Mouse (Mus musculus) hindbrain, embryonic 13.5 days (tissue): ENCODE results near the gene Gulp1. TPM values are rescaled to one million over a fixed set of nuclear protein-coding genes. Genes with fewer than 3 reads are reported as not detected.

ENCODE experiments used
- ATAC-seq: fragments of 200-750 bp; cut with Nextera tagmentation; 2 replicates; pipeline ENCODE4 v1.8.0; 2017; ENCODE audit warnings: moderate TSS enrichment; ENCODE audit not compliant: low FRiP score
- H3K27ac ChIP-seq: fragments of 300-500 bp; sonication (generic); 2 replicates; pipeline ENCODE4 v1.5.1; 2015; ENCODE audit warnings: inconsistent platforms, mild to moderate bottlenecking, moderate library complexity
- H3K27me3 ChIP-seq: fragments of 300-500 bp; sonication (generic); 2 replicates; pipeline ENCODE4 v1.6.1; 2015; ENCODE audit warnings: mild to moderate bottlenecking, inconsistent platforms
- H3K36me3 ChIP-seq: fragments of 300-500 bp; sonication (generic); 2 replicates; pipeline ENCODE4 v1.6.1; 2015; ENCODE audit warnings: mild to moderate bottlenecking, inconsistent platforms
- H3K4me1 ChIP-seq: fragments of 300-500 bp; sonication (generic); replicated peaks from 2 replicates; pipeline ENCODE4 v1.6.1; 2015; ENCODE audit warnings: inconsistent platforms
- H3K4me2 ChIP-seq: fragments of 300-500 bp; sonication (generic); 2 replicates; pipeline ENCODE4 v1.6.1; 2015; ENCODE audit warnings: inconsistent platforms, mild to moderate bottlenecking, moderate library complexity
- H3K4me3 ChIP-seq: fragments of 300-500 bp; sonication (generic); 2 replicates; pipeline ENCODE4 v1.5.1; 2015; ENCODE audit warnings: mild to moderate bottlenecking, inconsistent platforms
- H3K9ac ChIP-seq: fragments of 300-500 bp; sonication (generic); 2 replicates; pipeline ENCODE4 v1.6.1; 2015; ENCODE audit warnings: mild to moderate bottlenecking, inconsistent platforms
- H3K9me3 ChIP-seq: fragments of 300-500 bp; sonication (generic); 2 replicates; pipeline ENCODE4 v1.6.1; 2016; ENCODE audit warnings: inconsistent platforms
- WGBS: fragments of 180-500 bp; shearing (Covaris S2); methylation state at CpG from one replicate; pipeline ENCODE4 v1.1.7; 2015; 5-methylcytosine and 5-hydroxymethylcytosine counted together
- polyA plus RNA-seq: library from polyadenylated mRNA; unstranded; fragments of >200 nt; fragmentation: Nextera tagmentation; extraction: Ambion mirVana; gene quantifications from 2 replicates; pipeline ENCODE4 v1.2.1, GENCODE M21; 2015

Gulp1 gene
- polyA plus RNA-seq, 1 experiment from 2014 or later: 9.1 TPM

DNA sequence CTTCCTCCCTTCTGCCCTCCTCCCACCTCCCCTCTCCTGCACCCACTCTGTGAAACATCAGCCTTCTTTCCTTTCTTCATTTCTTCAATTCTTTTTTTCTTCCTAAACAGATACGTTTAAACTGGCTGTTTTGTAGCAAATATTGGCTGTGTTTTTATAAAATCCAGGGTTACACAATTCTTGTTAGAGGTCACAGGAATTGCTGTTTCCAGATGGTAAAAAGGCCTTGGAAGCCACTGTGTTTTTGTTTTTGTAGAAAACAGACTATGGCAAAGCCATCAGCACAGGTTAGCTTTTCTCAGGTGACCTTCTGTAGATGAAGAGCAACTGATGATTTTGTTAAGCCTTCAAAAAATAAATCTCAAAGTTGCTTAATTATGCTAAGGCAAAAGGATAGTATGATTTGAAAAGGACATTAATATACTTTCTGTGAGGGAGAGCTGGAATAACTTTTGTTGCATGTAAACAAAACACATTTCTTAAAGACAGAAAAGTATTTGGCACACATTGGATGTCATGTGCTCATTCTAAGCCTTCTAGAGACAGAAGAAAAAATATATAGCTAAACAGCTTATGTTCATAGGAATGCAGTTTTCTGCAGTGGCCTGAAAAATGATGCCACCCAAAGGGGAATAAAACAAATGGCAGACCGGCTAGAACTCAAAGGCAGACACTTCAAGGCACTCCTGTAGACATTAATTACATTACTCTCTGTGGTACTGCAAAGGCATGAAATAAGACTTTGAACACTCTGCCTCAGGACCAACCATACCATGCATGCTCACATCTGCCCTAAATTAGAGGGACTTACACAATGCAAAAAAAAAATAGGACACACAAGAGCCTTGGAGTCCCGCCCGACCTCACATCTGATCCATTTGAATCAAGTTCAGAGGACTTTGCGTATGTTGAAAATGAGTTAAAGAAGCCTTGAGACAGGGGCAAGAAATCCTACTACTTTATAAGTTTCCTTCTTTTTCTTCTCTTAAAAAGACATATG, 199.7 kb downstream of the Gulp1 start:
- H3K9ac ChIP-seq: no peak overlapping the region
- H3K27me3 ChIP-seq: no peaks in the 10 kb centered on the region
- H3K9me3 ChIP-seq: no peaks in the 10 kb centered on the region
- no peak overlapping the region for H3K4me2 ChIP-seq
- no peak overlapping the region for H3K27ac ChIP-seq
- no peak overlapping the region for H3K4me3 ChIP-seq
- no peaks in the 10 kb centered on the region for H3K36me3 ChIP-seq
- WGBS: 78% methylated on average over 5 of the region's 5 CpGs
- H3K4me1 ChIP-seq: no peaks in the 10 kb centered on the region
- no peak for ATAC-seq

DNA sequence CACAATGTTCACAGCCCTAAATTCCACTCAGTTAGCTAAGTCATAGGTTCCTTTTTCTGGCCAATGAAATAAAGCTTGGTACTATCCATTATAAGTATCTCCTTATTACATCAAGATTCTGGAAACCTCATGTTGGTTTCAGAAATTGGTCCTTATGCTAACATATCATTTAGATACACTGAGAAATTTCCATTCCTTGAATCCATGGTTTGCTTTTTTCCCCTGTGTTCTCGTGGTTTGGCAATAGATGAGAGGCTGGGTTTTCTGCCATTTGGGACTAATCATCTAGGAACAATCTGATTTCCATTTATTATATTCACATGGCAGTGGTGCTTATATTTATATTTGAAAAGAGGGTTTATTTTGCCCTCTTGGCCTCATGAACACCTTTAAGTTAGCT, 226.9 kb downstream of the Gulp1 start:
- H3K27ac ChIP-seq: no peak overlapping the region
- no peak overlapping the region for H3K9ac ChIP-seq
- WGBS: 78% methylated on average over 1 of the region's 1 CpGs
- H3K4me2 ChIP-seq: no peak overlapping the region
- H3K9me3 ChIP-seq: no peaks in the 10 kb centered on the region
- ATAC-seq: no peak
- no peaks in the 10 kb centered on the region for H3K27me3 ChIP-seq
- H3K4me3 ChIP-seq: no peak overlapping the region
- H3K36me3 ChIP-seq: no peaks in the 10 kb centered on the region
- no peaks in the 10 kb centered on the region for H3K4me1 ChIP-seq

DNA sequence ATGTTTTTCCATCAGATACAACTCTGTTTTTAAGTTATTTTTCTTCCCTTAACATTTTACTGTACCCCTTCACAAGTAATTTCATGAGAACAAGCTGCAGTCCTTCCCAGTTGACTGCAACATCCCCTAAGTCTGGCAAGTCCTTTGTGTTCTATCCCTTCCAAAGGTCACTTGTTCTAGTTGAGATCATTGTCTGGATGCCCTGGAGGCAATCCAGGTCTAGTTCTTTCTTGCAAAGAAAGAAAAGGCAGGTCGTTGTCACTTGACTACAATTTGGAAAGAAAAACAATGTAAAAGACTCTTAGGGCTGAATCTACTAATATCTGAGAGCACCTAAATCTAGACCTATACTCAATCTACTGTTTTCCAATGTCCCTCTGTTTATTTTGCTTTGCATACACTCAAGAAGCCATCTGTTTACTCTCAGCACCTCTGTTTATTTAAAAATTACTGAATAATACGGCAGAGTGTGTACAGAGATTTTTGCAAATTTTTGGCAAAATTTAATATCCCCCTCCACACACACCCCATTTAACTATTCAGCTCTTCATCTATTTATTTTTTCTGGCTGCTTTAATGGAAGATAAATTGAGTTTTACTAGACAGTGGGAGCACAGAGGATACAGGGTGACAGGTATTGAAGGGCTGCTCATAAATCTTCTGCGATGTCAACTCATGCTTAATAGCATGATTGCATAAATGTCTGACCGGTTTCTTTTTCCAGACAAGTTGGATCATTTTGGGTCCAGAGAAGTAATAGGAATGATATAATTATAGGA, 252.5 kb downstream of the Gulp1 start:
- H3K27me3 ChIP-seq: no peaks in the 10 kb centered on the region
- H3K4me3 ChIP-seq: no peak overlapping the region
- no peak overlapping the region for H3K4me2 ChIP-seq
- ATAC-seq: no peak
- no peaks in the 10 kb centered on the region for H3K4me1 ChIP-seq
- H3K9me3 ChIP-seq: no peaks in the 10 kb centered on the region
- H3K36me3 ChIP-seq: no peaks in the 10 kb centered on the region
- H3K9ac ChIP-seq: no peak overlapping the region
- no peak overlapping the region for H3K27ac ChIP-seq
- WGBS: 83% methylated on average over 4 of the region's 4 CpGs

DNA sequence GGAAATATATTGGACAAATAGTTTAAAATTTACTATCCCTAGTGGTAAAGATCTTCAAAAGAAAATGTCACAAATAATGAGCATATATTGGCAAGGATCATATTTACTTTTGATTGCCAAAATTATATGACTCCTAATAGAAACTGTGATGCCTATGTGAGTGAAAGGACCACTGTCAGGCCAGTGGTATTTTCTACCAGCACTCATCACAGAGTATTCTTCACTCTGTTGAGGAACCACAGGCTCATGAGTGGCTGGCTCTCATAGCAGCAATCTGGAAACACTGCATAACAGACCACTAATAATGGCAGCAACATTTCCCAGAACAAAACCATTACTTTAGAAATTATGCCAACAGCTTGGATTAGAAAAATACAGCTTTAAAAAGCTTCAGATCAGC, 255.1 kb downstream of the Gulp1 start:
- ATAC-seq: no peak
- Histone ChIP-seq H3K27ac (no peak overlapping the region), H3K4me3 (no peak overlapping the region), H3K36me3 (no peaks in the 10 kb centered on the region), H3K4me2 (no peak overlapping the region), H3K9ac (no peak overlapping the region), H3K9me3 (no peaks in the 10 kb centered on the region), H3K27me3 (no peaks in the 10 kb centered on the region), H3K4me1 (no peaks in the 10 kb centered on the region)

DNA sequence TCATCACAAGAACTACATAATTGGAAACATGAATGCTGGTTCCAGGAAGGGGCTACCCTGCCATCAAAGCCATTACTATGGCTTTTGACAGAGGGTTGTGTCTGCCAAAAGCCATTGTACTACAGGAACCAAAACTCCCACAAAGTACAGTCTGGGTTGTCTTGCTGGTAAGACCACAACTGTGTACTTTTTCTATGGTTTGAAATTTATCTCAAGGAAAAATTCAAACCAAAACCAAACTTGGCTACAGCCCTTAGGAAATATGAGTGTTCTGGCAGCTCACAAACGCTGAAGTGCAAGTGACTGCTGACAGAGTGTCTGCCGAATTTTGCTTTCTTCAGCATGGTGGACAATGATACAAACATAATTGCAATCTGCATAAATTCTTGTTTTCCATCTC, 259.0 kb downstream of the Gulp1 start:
- Histone ChIP-seq H3K4me3 (no peak overlapping the region), H3K27me3 (no peaks in the 10 kb centered on the region), H3K9ac (no peak overlapping the region), H3K36me3 (no peaks in the 10 kb centered on the region), H3K27ac (no peak overlapping the region), H3K9me3 (no peaks in the 10 kb centered on the region), H3K4me1 (no peaks in the 10 kb centered on the region), H3K4me2 (no peak overlapping the region)
- WGBS: 88% methylated on average over 2 of the region's 2 CpGs
- ATAC-seq: no peak

DNA sequence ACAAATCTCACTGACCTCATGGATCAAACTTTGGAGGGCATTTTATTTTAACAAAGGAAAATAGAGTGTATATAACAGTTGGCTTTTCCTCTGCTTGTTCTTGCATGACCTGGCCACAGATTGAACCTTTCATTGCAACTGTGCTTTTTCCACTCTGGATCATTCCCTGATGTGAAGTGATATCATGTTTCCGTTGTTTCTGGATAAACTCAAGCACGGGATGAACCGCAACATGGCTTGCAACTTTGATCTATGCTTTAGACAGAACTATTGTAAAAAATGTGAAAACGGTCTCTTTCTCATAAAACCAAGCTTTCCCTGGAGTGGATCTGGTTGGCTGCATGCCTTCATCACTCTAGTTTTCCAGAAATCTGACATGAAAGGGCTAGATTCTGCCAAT, 282.6 kb downstream of the Gulp1 start:
- H3K9me3 ChIP-seq: no peaks in the 10 kb centered on the region
- H3K4me3 ChIP-seq: no peak overlapping the region
- ATAC-seq: no peak
- 81% methylated on average over 4 of the region's 4 CpGs for WGBS
- H3K27me3 ChIP-seq: no peaks in the 10 kb centered on the region
- H3K9ac ChIP-seq: no peak overlapping the region
- no peaks in the 10 kb centered on the region for H3K36me3 ChIP-seq
- H3K4me1 ChIP-seq: no peaks in the 10 kb centered on the region
- H3K27ac ChIP-seq: no peak overlapping the region
- H3K4me2 ChIP-seq: no peak overlapping the region
